Comparison of ENCODE assay signal across 8 mouse cellular contexts in the genomic region with DNA sequence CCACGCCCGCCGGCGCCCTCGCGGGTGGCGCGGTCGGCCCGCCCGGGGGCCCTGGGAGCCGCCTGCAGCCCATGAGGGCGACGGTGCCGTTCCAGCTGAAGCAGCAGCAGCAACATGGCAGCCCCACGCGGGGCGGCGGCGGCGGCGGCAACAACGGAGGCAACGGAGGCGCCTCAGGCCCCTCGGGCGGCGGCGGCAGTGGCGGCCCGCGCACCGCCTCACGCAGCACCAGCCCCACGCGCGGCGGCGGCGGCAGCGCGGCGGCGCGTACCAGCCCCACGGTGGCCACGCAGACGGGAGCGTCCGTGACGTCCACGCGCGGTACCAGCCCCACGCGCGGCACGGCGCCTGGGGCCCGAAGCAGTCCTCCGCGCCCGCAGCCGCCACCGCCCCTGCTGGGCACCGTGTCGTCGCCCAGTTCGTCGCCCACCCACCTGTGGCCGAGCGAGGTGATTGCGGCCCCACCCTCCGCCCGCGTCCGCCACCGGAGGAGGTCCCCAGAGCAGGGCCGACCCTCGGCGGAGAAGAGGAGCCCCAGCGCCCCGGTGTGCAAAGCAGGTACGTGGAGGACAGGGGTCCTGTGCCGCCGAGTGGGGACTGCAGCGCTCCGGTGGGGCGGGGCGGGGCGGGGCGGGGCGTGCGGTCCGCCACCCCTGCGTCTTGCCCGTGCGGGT. TPM values are rescaled to one million over a fixed set of nuclear protein-coding genes. Genes with fewer than 3 reads are reported as not detected.
DNase-seq lines count a peak whose midpoint lies in the region; ATAC-seq and TF ChIP-seq lines count a peak whose summit lies in the region.

No protein-coding gene starts in this region.

- peaks cover 36% of the 10 kb centered on the region for H3K79me2 ChIP-seq in MEL (ENCODE audit: control insufficient read depth, insufficient read depth, low read length, poor library complexity)

- peaks cover 15 to 35% of the 10 kb centered on the region in 2 experiments for H3K4me1 ChIP-seq in MEL (ENCODE audit: control insufficient read depth in 1 of 2, insufficient read depth in 2 of 2, low read length in 2 of 2)
- peaks cover 26% of the 10 kb centered on the region for H3K4me1 ChIP-seq in forebrain, embryonic 13.5 days
- H3K4me1 ChIP-seq in lung, postnatal 0 days (ENCODE audit: insufficient read depth, low read depth, low read length): peaks cover 3% of the 10 kb centered on the region; the same call in 1 of the 2 replicates

- no peaks in the 10 kb centered on the region for H3K9me3 ChIP-seq in MEL (replicated peaks; ENCODE audit: insufficient read depth, low read length)
- H3K9me3 ChIP-seq in forebrain, embryonic 13.5 days (replicated peaks): no peaks in the 10 kb centered on the region
- H3K9me3 ChIP-seq in lung, postnatal 0 days (ENCODE audit: low read length): no peaks in the 10 kb centered on the region

- peak overlapping the region; percentile 97 for H3K27ac ChIP-seq in MEL (ENCODE audit: control insufficient read depth, low read depth, low read length)
- peak overlapping the region; percentile 96 for H3K27ac ChIP-seq in forebrain, embryonic 13.5 days
- peak overlapping the region; percentile 98 for H3K27ac ChIP-seq in lung, postnatal 0 days (ENCODE audit: low read length)

- H3K4me3 ChIP-seq in MEL (ENCODE audit: control insufficient read depth in 1 of 2, insufficient read depth in 1 of 2, low read depth in 2 of 2, low read length in 2 of 2): peak overlapping the region; percentile 84 to 98
- H3K4me3 ChIP-seq in forebrain, embryonic 13.5 days: peak overlapping the region; percentile 97
- H3K4me3 ChIP-seq in lung, postnatal 0 days (ENCODE audit: low read depth, low read length): peak overlapping the region; percentile 99

- peak; percentile 81 for ATAC-seq in cerebellum, adult (ENCODE audit: insufficient number of reproducible peaks, low FRiP score, low TSS enrichment)
- peak; percentile 63 for ATAC-seq in forebrain, embryonic 13.5 days
- ATAC-seq in lung, postnatal 0 days: peak; percentile 52

- no peak for TF ChIP-seq RAD21 in MEL (IDR thresholded peaks at IDR 0.05; ENCODE audit: low read depth, low read length)

- intact Hi-C loops in heart, postnatal 10 days (cut with DNase I): loop anchor here (2.0 kb wide), 1 partner anchor 27 kb away; no protein-coding TSS in a partner anchor

- no peak for TF ChIP-seq EP300 in MEL (IDR thresholded peaks at IDR 0.05; ENCODE audit: low read depth in 1 of 2, low read length in 2 of 2)
- TF ChIP-seq EP300 in lung, postnatal 0 days (IDR thresholded peaks at IDR 0.05): no peak

- 0% methylated on average over 61 of the region's 98 CpGs for WGBS in forebrain, embryonic 13.5 days
- WGBS in lung, postnatal 0 days: 5% methylated on average over 46 of the region's 98 CpGs

- no peaks in the 10 kb centered on the region for H3K27me3 ChIP-seq in MEL (ENCODE audit: control insufficient read depth in 1 of 2, insufficient read depth in 2 of 2, low read length in 2 of 2)
- H3K27me3 ChIP-seq in forebrain, embryonic 13.5 days: no peaks in the 10 kb centered on the region
- no peaks in the 10 kb centered on the region for H3K27me3 ChIP-seq in lung, postnatal 0 days (replicated peaks; ENCODE audit: insufficient read depth, low read length)

- peak in 1 of 2 experiments; percentile 28; a peak in 1 of 4 replicates for TF ChIP-seq POLR2A in MEL (IDR thresholded peaks at IDR 0.05; ENCODE audit: control insufficient read depth in 1 of 2, insufficient read depth in 1 of 2, low read depth in 1 of 2, low read length in 2 of 2, poor library complexity in 1 of 2)

- peak overlapping the region; percentile 93 for H3K9ac ChIP-seq in MEL (ENCODE audit: control insufficient read depth, low read depth, low read length, poor library complexity, severe bottlenecking)
- peak overlapping the region; percentile 96 for H3K9ac ChIP-seq in forebrain, embryonic 13.5 days
- peak overlapping the region; percentile 95 for H3K9ac ChIP-seq in lung, postnatal 0 days (replicated peaks; ENCODE audit: low read depth)

- H3K4me2 ChIP-seq in forebrain, embryonic 13.5 days: peak overlapping the region; percentile 82
- H3K4me2 ChIP-seq in lung, postnatal 0 days (replicated peaks; ENCODE audit: low read depth, low read length): peak overlapping the region; percentile 79

- peaks cover 0 to 38% of the 10 kb centered on the region in 2 experiments; a peak in 2 of 4 replicates for H3K36me3 ChIP-seq in MEL (ENCODE audit: control insufficient read depth in 1 of 2, insufficient read depth in 2 of 2, low read length in 2 of 2)
- no peaks in the 10 kb centered on the region for H3K36me3 ChIP-seq in forebrain, embryonic 13.5 days (ENCODE audit: poor library complexity, severe bottlenecking)
- H3K36me3 ChIP-seq in lung, postnatal 0 days (ENCODE audit: insufficient read depth, low read length): no peaks in the 10 kb centered on the region

- no peak for DNase-seq in MEL (ENCODE audit: low read depth, low spot score)
- peak; percentile 48 to 56 for DNase-seq in heart, postnatal 10 days
- DNase-seq in layer of hippocampus, postnatal 14 days (ENCODE audit: low spot score in 2 of 2): peak; percentile 41 to 64
- DNase-seq in lung, postnatal 0 days (ENCODE audit: low spot score): no peak
- peak; percentile 68 for DNase-seq in retina, postnatal 1 day
- peak; percentile 13 to 17 for DNase-seq in urinary bladder, postnatal 36 days (ENCODE audit: low spot score in 2 of 2)

- TF ChIP-seq CTCF in MEL (IDR thresholded peaks at IDR 0.05 in 2 of 3, conservative IDR thresholded peaks at IDR 0.05 in 1 of 3; ENCODE audit: control insufficient read depth in 1 of 3, insufficient read depth in 1 of 3, low read depth in 2 of 3, low read length in 3 of 3, poor library complexity in 1 of 3, severe bottlenecking in 1 of 3): no peak
- peak; percentile 28 for TF ChIP-seq CTCF in lung, postnatal 0 days (IDR thresholded peaks at IDR 0.05)

TF ChIP-seq in MEL, 35 proteins besides CTCF, POLR2A, EP300 and RAD21:
- TF ChIP-seq MAZ (IDR thresholded peaks at IDR 0.05; ENCODE audit: low read depth, low read length): no peak
- TF ChIP-seq UBTF (IDR thresholded peaks at IDR 0.05; ENCODE audit: borderline replicate concordance, insufficient read depth, low read depth, low read length): 0 out of 2 replicates have a peak, but pooled peaks have one; percentile 13
- no peak for TF ChIP-seq TAL1 (IDR thresholded peaks at IDR 0.05; ENCODE audit: low read length)
- TF ChIP-seq MXI1 (IDR thresholded peaks at IDR 0.05; ENCODE audit: low read depth, low read length): no peak; the same call in 1 of the 2 replicates
- 0 out of 2 replicates have a peak, but pooled peaks have one; percentile 21 for TF ChIP-seq CHD1 (IDR thresholded peaks at IDR 0.05; ENCODE audit: low read depth, low read length)
TF ChIP-seq in MEL: peak in this region for 2.

RNA-seq across cellular contexts. Expression of a gene that starts 0.5 kb away (rescaled TPM):
- total RNA-seq in MEL (2012; rRNA removed): 11.2 and 17.1 TPM in 2 replicates
- 10 to 100 TPM in 1 of 2 experiments, not detected in 1; 15.5 TPM for polyA plus RNA-seq in MEL (2012; ENCODE audit: insufficient read depth in 1 of 2, insufficient read length in 2 of 2, low read depth in 1 of 2, low replicate concordance in 2 of 2, missing spikeins in 1 of 2)
- polyA plus RNA-seq in forebrain, embryonic 13.5 days (2015; fragmentation: Nextera tagmentation; extraction: Ambion mirVana): 15.7 and 16.6 TPM in 2 replicates
- 10 to 100 TPM; 15.8 to 26.9 TPM for total RNA-seq in heart, postnatal 10 days (2021)
- total RNA-seq in layer of hippocampus, postnatal 14 days (2021): 10 to 100 TPM; 51.4 to 52.5 TPM
- polyA plus RNA-seq in lung, postnatal 0 days (2015; fragmentation: Nextera tagmentation; extraction: Ambion mirVana): 12.5 and 12.7 TPM in 2 replicates

Comparison
In these comparisons a context has a peak if more than half of its experiments do, and no peak if none do; other contexts are left out.
1. DNase-seq: peak in heart, postnatal 10 days (2 of 2), layer of hippocampus, postnatal 14 days (2 of 2), retina, postnatal 1 day (single experiment) and urinary bladder, postnatal 36 days (2 of 2); none in MEL (single experiment) and lung, postnatal 0 days (single experiment).
2. Peak in every context shown above with its lines, with median percentiles within 50 percentile points of each other: H3K27ac ChIP-seq, H3K4me3 ChIP-seq, H3K9ac ChIP-seq and ATAC-seq.